Mouse (Mus musculus) left cerebral cortex, adult 2 months (tissue): ENCODE measurements around the gene Saa4. TPM values are rescaled to one million over a fixed set of nuclear protein-coding genes. Genes with fewer than 3 reads are reported as not detected.
"Not testable (repeated sequence)": the region's sequence is repeated elsewhere in the genome, so short reads cannot be mapped to it uniquely, and the experiment has no call there.

Experiments used
- DNase-seq, 2 experiments: peaks; one replicate each; pipeline ENCODE4 v3.0.0; 2021 to 2022; ENCODE audit warnings: low spot score in 2 of 2, mixed read lengths in 1 of 2; ENCODE audit errors: extremely low spot score in 1 of 2
- H3K27ac ChIP-seq: fragments of 200-600 bp; 2 replicates; pipeline ENCODE4 v1.8.1; 2022
- H3K4me3 ChIP-seq: fragments of 200-600 bp; 2 replicates; pipeline ENCODE4 v1.8.1; 2022
- CTCF ChIP-seq: fragments of 200-600 bp; IDR thresholded peaks from 2 replicates; pipeline ENCODE4 v1.8.1; 2022; ENCODE audit warnings: antibody characterized with exemption, mild to moderate bottlenecking, moderate library complexity
- intact Hi-C: fragments of 180-260 bp; cut with DNase I; formaldehyde crosslinking; loops from one replicate; pipeline ENCODE4 v1.15.1; 2025
- total RNA-seq, 2 experiments: library from RNA; stranded (reverse); gene quantifications; 2 replicates each; pipeline ENCODE4 v1.2.3; 2021

Saa4 gene
- total RNA-seq, 2 experiments from 2014 or later = not detected

DNA sequence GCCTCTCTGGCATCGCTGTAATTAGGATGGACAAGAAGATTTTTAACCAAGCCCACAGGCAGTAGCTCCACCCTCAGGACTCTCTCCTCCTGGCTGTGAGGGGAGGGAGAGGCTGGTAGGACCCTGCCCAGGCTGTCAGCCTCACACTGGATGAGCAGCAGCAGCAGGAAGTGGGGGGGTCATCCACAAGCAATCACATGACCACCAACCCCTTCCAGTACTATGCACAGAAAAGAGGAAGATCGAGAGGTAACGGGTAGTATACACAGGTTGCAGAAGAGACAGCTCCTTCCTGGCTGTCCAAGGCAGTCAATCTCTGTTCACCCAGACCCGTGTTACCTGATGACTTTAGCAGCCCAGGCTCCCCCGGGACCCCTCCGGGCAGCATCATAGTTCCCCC is 20.2 kb downstream of the Saa4 start:
- H3K27ac ChIP-seq = no peak overlapping the region
- DNase-seq = no peak
- no peak for TF ChIP-seq CTCF
- no peak overlapping the region for H3K4me3 ChIP-seq
- intact Hi-C loops = loop anchor here (5.0 kb wide), 1 partner anchor 320 kb away; no protein-coding TSS in a partner anchor

DNA sequence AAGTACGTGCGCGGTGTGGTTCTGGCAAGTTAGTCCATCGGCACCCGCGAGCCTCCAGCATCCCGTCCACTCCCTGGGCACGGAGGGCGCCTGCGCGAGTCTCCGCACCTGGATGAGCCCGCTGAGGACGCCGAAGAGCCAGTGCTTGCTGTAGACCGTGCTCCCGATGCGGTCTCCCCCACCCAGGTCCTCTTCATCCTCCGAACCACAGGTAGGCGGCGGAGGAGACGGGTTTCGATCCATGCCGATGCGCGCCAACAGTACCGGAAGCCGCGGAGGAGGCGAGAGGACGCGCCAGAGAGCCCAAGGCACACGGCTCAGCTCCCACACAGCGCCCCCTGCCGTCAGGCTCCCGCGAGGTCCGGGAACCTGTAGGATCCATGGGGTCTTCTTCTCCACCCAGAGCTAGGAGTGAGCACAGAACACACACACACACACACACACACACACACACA is 22.0 kb downstream of the Saa4 start, which contains the start of gene Saal1:
Saal1 (minus strand) TSS at position 291 of the 455 bp plus-strand sequence.
- intact Hi-C loops = loop anchor here (2.0 to 5.0 kb wide), 2 partner anchors 72 to 318 kb away; partner anchors contain the start of gene Sergef
- peak within 1 kb of the TSS; percentile 89 for H3K27ac ChIP-seq
- TF ChIP-seq CTCF = peak; percentile 70
- peak within 1 kb of the TSS; percentile 88 for H3K4me3 ChIP-seq
- peak; percentile 80 to 81 for DNase-seq

DNA sequence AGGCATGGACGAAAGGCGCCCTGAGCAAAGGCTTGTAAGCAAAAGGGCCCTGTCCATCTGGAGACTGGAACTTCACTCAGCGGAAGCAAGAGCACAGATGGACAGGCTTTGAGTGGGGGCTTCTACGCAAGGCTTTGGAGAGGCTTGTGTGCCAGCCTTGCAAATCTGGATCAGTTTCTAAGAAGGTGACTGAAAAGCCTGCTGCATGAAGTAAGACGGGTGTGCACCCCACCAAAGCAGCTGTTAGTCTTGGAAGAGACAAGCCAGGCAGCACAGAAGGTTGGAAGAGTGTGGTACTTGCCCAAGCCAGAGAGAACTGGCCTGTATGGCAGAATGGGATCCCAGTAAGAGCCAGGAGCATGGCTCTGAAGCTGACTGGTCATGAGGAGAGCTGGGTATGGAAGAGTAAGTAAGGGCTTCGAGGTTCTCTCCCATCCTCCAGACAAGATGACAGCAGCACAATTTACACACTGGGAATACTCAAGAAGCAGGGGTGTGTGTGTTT is 31.8 kb downstream of the Saa4 start:
- intact Hi-C loops = no loop called here
- DNase-seq = no peak
- TF ChIP-seq CTCF = no peak
- Histone ChIP-seq H3K4me3 (no peak overlapping the region), H3K27ac (no peak overlapping the region)

DNA sequence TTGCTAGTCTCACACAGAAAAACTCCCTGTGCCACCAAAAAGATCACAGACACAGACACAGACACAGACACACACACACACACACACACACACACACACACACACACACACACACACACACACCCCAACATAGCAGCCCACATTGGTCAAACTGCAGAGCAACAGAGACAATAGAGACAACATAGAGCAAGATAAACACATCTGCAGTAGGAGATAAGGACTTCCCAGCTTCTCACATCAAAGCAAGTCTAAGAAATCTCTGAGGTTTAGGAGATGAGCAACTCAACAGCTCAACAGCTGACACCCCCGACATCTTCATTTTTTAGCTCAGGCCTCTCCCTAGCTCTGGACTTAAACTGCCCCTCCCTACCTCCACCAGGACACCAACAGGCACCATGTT is 35.6 kb downstream of the Saa4 start:
- no peak overlapping the region for H3K4me3 ChIP-seq
- intact Hi-C loops = no loop called here
- TF ChIP-seq CTCF = no peak
- no peak for DNase-seq
- no peak overlapping the region for H3K27ac ChIP-seq

DNA sequence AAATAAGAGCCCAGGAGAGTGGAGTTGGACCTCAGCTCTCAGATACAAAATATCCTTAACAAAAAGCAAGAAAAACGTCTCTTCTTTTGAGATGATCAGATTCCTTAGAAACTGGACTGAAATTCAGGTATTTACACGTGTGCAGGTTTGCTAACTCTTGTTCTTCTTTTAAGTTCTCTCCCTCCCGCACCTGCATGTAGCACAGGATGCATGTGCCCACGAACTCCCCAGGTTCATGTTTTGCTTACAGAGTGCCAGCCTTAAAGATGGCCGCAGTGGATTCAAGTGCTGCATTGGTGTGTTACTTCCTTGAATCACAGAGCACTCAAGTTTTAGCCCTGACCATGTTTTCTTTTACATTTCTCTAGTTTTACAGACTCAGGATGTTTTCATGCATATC is 45.6 kb downstream of the Saa4 start:
- no peak for TF ChIP-seq CTCF
- no peak overlapping the region for H3K27ac ChIP-seq
- intact Hi-C loops = no loop called here

DNA sequence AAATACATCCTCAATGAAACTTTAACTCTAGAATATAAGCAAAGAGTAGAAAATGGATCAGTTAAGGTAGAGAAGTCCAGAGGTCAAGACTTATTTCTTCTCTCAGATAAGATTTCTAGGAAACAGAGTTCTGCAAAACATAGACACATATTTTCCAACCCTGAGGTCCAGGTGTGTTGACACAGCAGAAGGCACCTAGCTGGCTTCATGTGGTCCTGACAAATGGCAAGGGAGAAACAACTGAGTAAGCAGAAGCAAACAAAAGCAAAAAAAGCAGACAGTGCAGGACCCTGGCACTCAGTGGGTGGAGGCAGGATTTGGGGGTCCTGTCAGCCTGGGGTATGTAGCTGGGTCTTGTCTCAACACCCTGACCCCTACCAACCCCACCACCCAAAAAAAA is 51.7 kb downstream of the Saa4 start:
- no peak overlapping the region for H3K4me3 ChIP-seq
- no peak overlapping the region for H3K27ac ChIP-seq
- no peak for TF ChIP-seq CTCF
- DNase-seq = no peak
- intact Hi-C loops = no loop called here

More for the DNA sequence above, 45.6 kb downstream of the Saa4 start:
- H3K4me3 ChIP-seq = no peak overlapping the region
- no peak for DNase-seq

DNA sequence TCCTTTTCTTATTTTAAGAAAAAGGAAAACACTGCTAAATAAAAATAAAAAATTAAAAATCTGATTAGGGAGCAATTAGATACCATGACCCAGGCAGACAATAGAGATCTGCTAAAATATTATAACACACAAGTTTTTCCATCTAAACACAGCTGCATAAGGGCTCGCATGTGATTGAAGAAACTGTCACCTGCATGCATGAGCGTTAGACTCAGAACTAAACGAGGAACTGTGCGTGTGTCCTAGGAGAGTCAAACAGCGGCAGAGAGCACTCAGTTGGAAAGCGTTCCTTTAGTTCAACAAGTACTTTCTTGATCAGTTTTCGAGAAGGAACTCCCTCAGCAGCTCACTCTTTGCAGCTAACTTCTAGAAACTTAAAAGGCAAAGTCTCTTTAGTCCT is 53.4 kb downstream of the Saa4 start:
- H3K4me3 ChIP-seq, DNase-seq, H3K27ac ChIP-seq, intact Hi-C loops: not testable (repeated sequence)

DNA sequence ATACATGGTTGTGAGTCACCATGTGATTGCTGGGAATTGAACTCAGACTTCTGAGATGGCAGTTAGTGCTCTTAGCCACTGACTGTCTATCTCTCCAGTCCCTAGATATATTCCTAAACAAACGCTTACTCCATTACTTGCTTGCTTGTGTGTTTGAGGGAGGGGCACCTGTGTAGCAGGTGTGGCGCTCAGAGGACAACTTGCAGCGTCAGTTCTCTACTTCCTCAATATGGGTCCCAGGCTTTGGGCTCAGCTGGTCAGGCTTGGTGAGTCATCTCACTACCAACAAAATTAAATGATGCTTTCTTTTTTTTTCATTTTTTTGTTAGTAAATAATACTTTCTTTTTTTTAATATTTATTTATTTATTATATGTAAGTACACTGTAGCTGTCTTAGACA is 54.0 kb downstream of the Saa4 start:
- no peak for TF ChIP-seq CTCF
- DNase-seq = no peak
- Histone ChIP-seq H3K27ac (no peak overlapping the region), H3K4me3 (no peak overlapping the region)
- intact Hi-C loops = no loop called here

Other genes starting within 250 kb of the Saa4 start
- 10 to 100 TPM; 74.5 to 77.3 TPM for gene Sergef, start 92.8 kb downstream of the Saa4 start, total RNA-seq
- gene Tph1, start 60.1 kb downstream of the Saa4 start, total RNA-seq = not detected
- gene Saal1, start 21.9 kb downstream of the Saa4 start, total RNA-seq = 1 to 10 TPM; 8.8 to 9.3 TPM
- gene Saa3, start 16.9 kb downstream of the Saa4 start, total RNA-seq = not detected
- not detected for gene Saa1, start 10.4 kb upstream of the Saa4 start, total RNA-seq
- not detected for gene Saa2, start 19.2 kb upstream of the Saa4 start, total RNA-seq
- gene Hps5, start 63.5 kb upstream of the Saa4 start, total RNA-seq = 10 to 100 TPM; 14.6 to 16.8 TPM
- 10 to 100 TPM; 34.3 to 36.4 TPM for gene Gtf2h1, start 63.5 kb upstream of the Saa4 start, total RNA-seq
- gene Ldha, start 108.9 kb upstream of the Saa4 start, total RNA-seq = 100 to 1,000 TPM; 342 to 356 TPM
- not detected for gene Ldhc, start 128.6 kb upstream of the Saa4 start, total RNA-seq
- 10 to 100 TPM; 74.9 to 76.2 TPM for gene Tsg101, start 187.4 kb upstream of the Saa4 start, total RNA-seq
- 10 to 100 TPM; 11.7 to 13.2 TPM for gene Uevld, start 225.9 kb upstream of the Saa4 start, total RNA-seq